Mouse (Mus musculus): ENCODE results near the gene Dgkg. TPM values are rescaled to one million over a fixed set of nuclear protein-coding genes. Genes with fewer than 3 reads are reported as not detected.

Dgkg gene
- polyA plus RNA-seq, 1 experiment from 2014 or later: 0.86 TPM

GRCm38 (mm10) chr16:22578883-22579282, 78.1 kb downstream of the Dgkg start:
- DNase-seq (ENCODE audit: low spot score) (no peak), ATAC-seq (replicated peaks; ENCODE audit: low FRiP score) (no peak)
- Histone ChIP-seq H3K4me1 (replicated peaks; ENCODE audit: control insufficient read depth, insufficient read depth, low read length) (no peaks in the 10 kb centered on the region), H3K9me3 (ENCODE audit: control insufficient read depth, low read length) (no peaks in the 10 kb centered on the region), H3K4me3 (ENCODE audit: low read depth, low read length) (no peak overlapping the region), H3K36me3 (ENCODE audit: control insufficient read depth, insufficient read depth, low read length) (no peaks in the 10 kb centered on the region), H3K27ac (ENCODE audit: low read depth, low read length) (no peak overlapping the region), H3K27me3 (replicated peaks; ENCODE audit: control insufficient read depth, insufficient read depth, low read length) (no peaks in the 10 kb centered on the region; the same call in 1 of the 2 replicates), H3K4me2 (no peak overlapping the region), H3K9ac (ENCODE audit: low read depth, low read length) (no peak overlapping the region)
- 82% methylated on average over 10 of the region's 10 CpGs for WGBS

DNA sequence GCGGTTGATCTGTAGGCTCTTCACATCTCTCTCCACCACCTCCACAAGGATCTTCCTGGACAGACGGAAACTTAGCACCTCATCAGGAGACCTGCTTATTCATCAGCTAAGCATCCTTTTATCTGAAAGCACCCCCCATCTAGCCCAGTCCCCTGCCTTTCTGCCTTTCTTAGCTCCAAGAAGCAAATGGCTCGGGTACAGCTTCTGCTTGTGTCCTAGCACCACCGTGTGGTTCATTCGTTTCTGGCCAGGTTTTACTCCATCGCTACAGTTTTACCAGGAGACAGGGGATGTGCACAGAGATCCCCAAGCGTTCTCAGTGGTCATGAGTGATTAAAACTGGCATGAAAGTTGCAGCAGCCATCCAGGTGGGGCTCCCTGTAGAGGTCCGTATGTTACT, 79.4 kb downstream of the Dgkg start:
- Histone ChIP-seq H3K4me3 (ENCODE audit: low read depth, low read length) (no peak overlapping the region), H3K36me3 (ENCODE audit: control insufficient read depth, insufficient read depth, low read length) (no peaks in the 10 kb centered on the region), H3K9ac (ENCODE audit: low read depth, low read length) (no peak overlapping the region), H3K9me3 (ENCODE audit: control insufficient read depth, low read length) (no peaks in the 10 kb centered on the region), H3K4me1 (replicated peaks; ENCODE audit: control insufficient read depth, insufficient read depth, low read length) (no peaks in the 10 kb centered on the region), H3K4me2 (no peak overlapping the region), H3K27me3 (replicated peaks; ENCODE audit: control insufficient read depth, insufficient read depth, low read length) (peaks cover 4% of the 10 kb centered on the region), H3K27ac (ENCODE audit: low read depth, low read length) (no peak overlapping the region)
- 45% methylated on average over 8 of the region's 8 CpGs for WGBS
- ATAC-seq (replicated peaks; ENCODE audit: low FRiP score) (no peak), DNase-seq (ENCODE audit: low spot score) (no peak)

GRCm38 (mm10) chr16:22574164-22574563, 82.9 kb downstream of the Dgkg start:
- H3K27ac ChIP-seq (ENCODE audit: low read depth, low read length): no peak overlapping the region
- no peaks in the 10 kb centered on the region for H3K9me3 ChIP-seq (ENCODE audit: control insufficient read depth, low read length)
- ATAC-seq (replicated peaks; ENCODE audit: low FRiP score): no peak
- no peak overlapping the region for H3K4me2 ChIP-seq
- no peak overlapping the region for H3K9ac ChIP-seq (ENCODE audit: low read depth, low read length)
- no peak overlapping the region for H3K4me3 ChIP-seq (ENCODE audit: low read depth, low read length)
- no peaks in the 10 kb centered on the region for H3K36me3 ChIP-seq (ENCODE audit: control insufficient read depth, insufficient read depth, low read length)
- peaks cover 11% of the 10 kb centered on the region for H3K27me3 ChIP-seq (replicated peaks; ENCODE audit: control insufficient read depth, insufficient read depth, low read length)
- no peaks in the 10 kb centered on the region for H3K4me1 ChIP-seq (replicated peaks; ENCODE audit: control insufficient read depth, insufficient read depth, low read length)
- no peak for DNase-seq (ENCODE audit: low spot score)
- 56% methylated on average over 7 of the region's 7 CpGs for WGBS

DNA sequence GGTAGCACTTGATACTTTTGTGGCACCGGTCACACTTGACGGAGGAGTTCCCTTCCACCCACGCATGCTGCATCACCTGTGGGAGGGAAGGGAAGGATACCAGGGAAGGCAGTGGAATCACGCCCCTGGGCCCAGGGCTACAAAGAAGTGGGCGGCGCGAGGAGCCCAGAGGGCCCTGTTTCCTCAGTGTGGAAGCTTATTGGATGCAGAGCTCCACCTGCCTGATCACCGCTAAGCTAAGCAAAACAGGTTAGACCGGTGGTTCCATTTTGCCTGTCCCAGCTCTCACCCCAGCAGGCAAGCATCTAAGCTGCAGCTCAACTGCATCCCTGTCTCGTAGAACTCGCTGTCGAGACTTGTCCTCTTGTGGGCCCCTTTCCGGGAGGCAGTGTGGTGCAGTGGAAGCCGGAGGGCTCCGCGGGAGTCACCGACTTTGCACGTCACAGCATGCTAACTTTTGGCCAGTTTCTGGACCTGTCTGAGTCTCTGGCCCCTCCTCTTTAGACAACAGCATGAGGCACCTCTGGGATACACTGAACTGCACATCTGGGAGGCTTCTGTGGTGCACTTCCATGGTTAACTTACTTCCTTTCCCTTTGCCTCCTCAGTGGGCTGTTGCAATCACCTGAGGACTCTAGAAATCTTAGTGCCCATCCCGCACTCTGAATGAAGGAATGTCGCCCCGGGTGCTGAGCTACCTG, 84.2 kb downstream of the Dgkg start:
- Histone ChIP-seq H3K27ac (ENCODE audit: low read depth, low read length) (no peak overlapping the region), H3K9ac (ENCODE audit: low read depth, low read length) (no peak overlapping the region), H3K4me3 (ENCODE audit: low read depth, low read length) (no peak overlapping the region), H3K4me1 (replicated peaks; ENCODE audit: control insufficient read depth, insufficient read depth, low read length) (no peaks in the 10 kb centered on the region), H3K9me3 (ENCODE audit: control insufficient read depth, low read length) (no peaks in the 10 kb centered on the region), H3K27me3 (replicated peaks; ENCODE audit: control insufficient read depth, insufficient read depth, low read length) (peaks cover 11% of the 10 kb centered on the region), H3K36me3 (ENCODE audit: control insufficient read depth, insufficient read depth, low read length) (no peaks in the 10 kb centered on the region), H3K4me2 (no peak overlapping the region)
- DNase-seq (ENCODE audit: low spot score): no peak
- ATAC-seq (replicated peaks; ENCODE audit: low FRiP score): no peak
- WGBS: 34% methylated on average over 21 of the region's 21 CpGs

DNA sequence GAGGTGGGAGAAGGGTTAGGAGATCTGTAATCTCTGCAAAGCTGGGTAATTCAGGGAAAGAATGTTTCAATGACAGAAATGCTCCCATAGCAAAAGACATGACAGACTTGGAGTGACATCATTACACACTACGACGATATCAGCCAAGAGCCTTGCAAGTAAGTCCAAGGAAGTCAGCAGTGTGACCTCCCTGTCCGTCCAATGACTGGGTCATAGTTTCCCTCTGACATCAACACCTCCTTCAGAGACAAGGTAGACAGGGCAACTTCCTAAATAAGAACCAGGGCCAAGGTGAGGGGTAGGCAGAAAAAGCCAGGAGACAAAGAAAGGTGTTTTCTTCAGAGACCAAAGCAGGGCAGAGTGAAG, 92.1 kb downstream of the Dgkg start:
- H3K36me3 ChIP-seq (ENCODE audit: control insufficient read depth, insufficient read depth, low read length): no peaks in the 10 kb centered on the region
- no peak overlapping the region for H3K27ac ChIP-seq (ENCODE audit: low read depth, low read length)
- H3K27me3 ChIP-seq (replicated peaks; ENCODE audit: control insufficient read depth, insufficient read depth, low read length): no peaks in the 10 kb centered on the region
- H3K4me1 ChIP-seq (replicated peaks; ENCODE audit: control insufficient read depth, insufficient read depth, low read length): no peaks in the 10 kb centered on the region
- no peak overlapping the region for H3K4me3 ChIP-seq (ENCODE audit: low read depth, low read length)
- WGBS: 75% methylated on average over 3 of the region's 3 CpGs
- no peaks in the 10 kb centered on the region for H3K9me3 ChIP-seq (ENCODE audit: control insufficient read depth, low read length)
- ATAC-seq (replicated peaks; ENCODE audit: low FRiP score) (no peak), DNase-seq (ENCODE audit: low spot score) (no peak)
- no peak overlapping the region for H3K4me2 ChIP-seq
- H3K9ac ChIP-seq (ENCODE audit: low read depth, low read length): no peak overlapping the region

- H3K9ac ChIP-seq (ENCODE audit: low read depth, low read length): no peak overlapping the region
- H3K36me3 ChIP-seq (ENCODE audit: control insufficient read depth, insufficient read depth, low read length): no peaks in the 10 kb centered on the region
- no peak overlapping the region for H3K4me3 ChIP-seq (ENCODE audit: low read depth, low read length)
- no peak overlapping the region for H3K4me2 ChIP-seq
- ATAC-seq (replicated peaks; ENCODE audit: low FRiP score) (no peak), DNase-seq (ENCODE audit: low spot score) (no peak)
- no peaks in the 10 kb centered on the region for H3K27me3 ChIP-seq (replicated peaks; ENCODE audit: control insufficient read depth, insufficient read depth, low read length)
- no peak overlapping the region for H3K27ac ChIP-seq (ENCODE audit: low read depth, low read length)
- no peaks in the 10 kb centered on the region for H3K4me1 ChIP-seq (replicated peaks; ENCODE audit: control insufficient read depth, insufficient read depth, low read length)
- H3K9me3 ChIP-seq (ENCODE audit: control insufficient read depth, low read length): no peaks in the 10 kb centered on the region
- whole genome bisulfite sequencing: 57% methylated on average over 14 of the region's 14 CpGs
These were observed 92.6 kb downstream of the Dgkg start for GRCm38 (mm10) chr16:22564259-22564906.

DNA sequence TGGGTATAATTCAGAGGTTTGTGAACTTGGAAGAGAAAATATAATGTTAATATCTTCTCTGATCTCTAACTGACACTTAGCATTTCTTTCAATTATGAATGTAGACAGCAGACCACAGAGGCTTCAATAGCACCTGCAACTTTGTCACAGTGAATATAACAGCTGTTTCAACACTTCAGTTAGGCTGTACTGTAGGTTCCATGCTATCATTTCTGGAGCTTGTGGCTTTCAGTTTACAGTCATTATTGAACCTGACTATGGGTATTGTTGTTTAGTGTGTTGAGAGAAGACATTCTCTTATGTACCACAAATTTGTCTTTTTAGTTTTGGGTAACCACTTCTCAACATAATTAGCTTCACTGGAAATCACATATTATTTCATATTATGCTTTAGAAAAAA, 93.4 kb downstream of the Dgkg start:
- no peak for ATAC-seq (replicated peaks; ENCODE audit: low FRiP score)
- no peak overlapping the region for H3K4me3 ChIP-seq (ENCODE audit: low read depth, low read length)
- no peak overlapping the region for H3K9ac ChIP-seq (ENCODE audit: low read depth, low read length)
- DNase-seq (ENCODE audit: low spot score): no peak
- no peaks in the 10 kb centered on the region for H3K36me3 ChIP-seq (ENCODE audit: control insufficient read depth, insufficient read depth, low read length)
- H3K4me2 ChIP-seq: no peak overlapping the region
- no peak overlapping the region for H3K27ac ChIP-seq (ENCODE audit: low read depth, low read length)
- no peaks in the 10 kb centered on the region for H3K27me3 ChIP-seq (replicated peaks; ENCODE audit: control insufficient read depth, insufficient read depth, low read length)
- H3K4me1 ChIP-seq (replicated peaks; ENCODE audit: control insufficient read depth, insufficient read depth, low read length): no peaks in the 10 kb centered on the region
- no peaks in the 10 kb centered on the region for H3K9me3 ChIP-seq (ENCODE audit: control insufficient read depth, low read length)

DNA sequence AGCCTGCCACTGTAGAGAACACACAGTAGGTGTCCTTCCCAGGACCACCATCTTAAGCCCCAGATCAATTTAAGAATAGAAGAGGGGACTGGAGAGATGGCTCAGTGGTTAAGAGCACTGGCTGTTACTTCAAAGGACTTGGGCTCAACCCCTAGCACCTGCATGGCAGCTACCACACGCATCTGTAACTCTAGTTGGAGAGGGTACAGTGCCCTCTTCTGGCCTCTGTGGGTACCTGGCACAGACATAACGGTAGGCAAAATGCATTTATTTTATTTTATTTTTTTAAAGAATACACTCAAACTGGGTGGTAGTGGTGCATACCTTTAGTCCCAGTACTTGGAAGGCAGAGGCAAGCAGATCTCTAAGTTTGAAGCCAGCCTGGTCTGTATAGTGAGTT, 102.0 kb downstream of the Dgkg start:
- no peaks in the 10 kb centered on the region for H3K36me3 ChIP-seq (ENCODE audit: control insufficient read depth, insufficient read depth, low read length)
- DNase-seq (ENCODE audit: low spot score): no peak
- no peak overlapping the region for H3K9ac ChIP-seq (ENCODE audit: low read depth, low read length)
- no peak for ATAC-seq (replicated peaks; ENCODE audit: low FRiP score)
- no peaks in the 10 kb centered on the region for H3K27me3 ChIP-seq (replicated peaks; ENCODE audit: control insufficient read depth, insufficient read depth, low read length)
- no peaks in the 10 kb centered on the region for H3K4me1 ChIP-seq (replicated peaks; ENCODE audit: control insufficient read depth, insufficient read depth, low read length)
- H3K27ac ChIP-seq (ENCODE audit: low read depth, low read length): no peak overlapping the region
- no peak overlapping the region for H3K4me2 ChIP-seq
- WGBS: 38% methylated on average over 2 of the region's 2 CpGs
- no peak overlapping the region for H3K4me3 ChIP-seq (ENCODE audit: low read depth, low read length)
- no peaks in the 10 kb centered on the region for H3K9me3 ChIP-seq (ENCODE audit: control insufficient read depth, low read length)

- ATAC-seq (replicated peaks; ENCODE audit: low FRiP score) (no peak), DNase-seq (ENCODE audit: low spot score) (no peak)
- H3K4me2 ChIP-seq: no peak overlapping the region
- H3K4me3 ChIP-seq (ENCODE audit: low read depth, low read length): no peak overlapping the region
- H3K27me3 ChIP-seq (replicated peaks; ENCODE audit: control insufficient read depth, insufficient read depth, low read length): no peaks in the 10 kb centered on the region
- no peak overlapping the region for H3K9ac ChIP-seq (ENCODE audit: low read depth, low read length)
- peaks cover 4% of the 10 kb centered on the region for H3K4me1 ChIP-seq (replicated peaks; ENCODE audit: control insufficient read depth, insufficient read depth, low read length)
- WGBS: 66% methylated on average over 9 of the region's 9 CpGs
- H3K9me3 ChIP-seq (ENCODE audit: control insufficient read depth, low read length): no peaks in the 10 kb centered on the region
- no peaks in the 10 kb centered on the region for H3K36me3 ChIP-seq (ENCODE audit: control insufficient read depth, insufficient read depth, low read length)
- H3K27ac ChIP-seq (ENCODE audit: low read depth, low read length): no peak overlapping the region
These were observed 104.7 kb downstream of the Dgkg start for GRCm38 (mm10) chr16:22552351-22552750.
